Mouse (Mus musculus) midbrain, embryonic 14.5 days (tissue): ENCODE data around the gene Elovl6. TPM values are rescaled to one million over a fixed set of nuclear protein-coding genes. Genes with fewer than 3 reads are reported as not detected.

Experiments used
- ATAC-seq: fragments of 200-750 bp; cut with Nextera tagmentation; 2 replicates; pipeline ENCODE4 v1.8.0; 2017; ENCODE audit warnings: moderate number of reproducible peaks, moderate library complexity; ENCODE audit not compliant: low FRiP score, low TSS enrichment
- DNase-seq: peaks from one replicate; pipeline ENCODE4 v3.0.0-alpha.2; 2015
- H3K27ac ChIP-seq: fragments of 300-500 bp; sonication (generic); replicated peaks from 2 replicates; pipeline ENCODE4 v1.5.1; 2014; ENCODE audit warnings: mild to moderate bottlenecking, low read depth, low read length, moderate library complexity
- H3K27me3 ChIP-seq: fragments of 300-500 bp; sonication (generic); 2 replicates; pipeline ENCODE4 v1.6.1; 2014; ENCODE audit warnings: low read length, control low read depth, mixed read lengths; ENCODE audit not compliant: control insufficient read depth, insufficient read depth
- H3K36me3 ChIP-seq: fragments of 300-500 bp; sonication (generic); 2 replicates; pipeline ENCODE4 v1.6.1; 2014; ENCODE audit warnings: low read length, control low read depth; ENCODE audit not compliant: control insufficient read depth, insufficient read depth
- H3K4me1 ChIP-seq: fragments of 300-500 bp; sonication (generic); 2 replicates; pipeline ENCODE4 v1.6.1; 2014; ENCODE audit warnings: mild to moderate bottlenecking, antibody characterized with exemption, low read length, control low read depth; ENCODE audit not compliant: control insufficient read depth, insufficient read depth
- H3K4me2 ChIP-seq: fragments of 300-500 bp; sonication (generic); 2 replicates; pipeline ENCODE4 v1.6.1; 2014; ENCODE audit warnings: mild to moderate bottlenecking, low read length, moderate library complexity
- H3K4me3 ChIP-seq: fragments of 300-500 bp; sonication (generic); replicated peaks from 2 replicates; pipeline ENCODE4 v1.5.1; 2014; ENCODE audit warnings: low read depth, low read length
- H3K9ac ChIP-seq: fragments of 300-500 bp; sonication (generic); replicated peaks from 2 replicates; pipeline ENCODE4 v1.6.1; 2014; ENCODE audit warnings: mild to moderate bottlenecking, low read length, moderate library complexity
- H3K9me3 ChIP-seq: fragments of 300-500 bp; sonication (generic); 2 replicates; pipeline ENCODE4 v1.6.1; 2016; ENCODE audit warnings: low read length, control low read depth, mixed read lengths; ENCODE audit not compliant: control insufficient read depth
- WGBS: fragments of 180-500 bp; shearing (Covaris S2); extraction: QIAGEN DNeasy Blood & Tissue Kit; methylation state at CpG from one replicate; pipeline ENCODE4 v1.1.7; 2014; 5-methylcytosine and 5-hydroxymethylcytosine counted together
- polyA plus RNA-seq: library from polyadenylated mRNA; unstranded; fragments of >200 nt; fragmentation: Nextera tagmentation; extraction: Ambion mirVana; gene quantifications from 2 replicates; pipeline ENCODE4 v1.2.1, GENCODE M21; 2014

Gene Elovl6
- polyA plus RNA-seq, 1 experiment from 2014 or later, result 30.4 TPM

DNA sequence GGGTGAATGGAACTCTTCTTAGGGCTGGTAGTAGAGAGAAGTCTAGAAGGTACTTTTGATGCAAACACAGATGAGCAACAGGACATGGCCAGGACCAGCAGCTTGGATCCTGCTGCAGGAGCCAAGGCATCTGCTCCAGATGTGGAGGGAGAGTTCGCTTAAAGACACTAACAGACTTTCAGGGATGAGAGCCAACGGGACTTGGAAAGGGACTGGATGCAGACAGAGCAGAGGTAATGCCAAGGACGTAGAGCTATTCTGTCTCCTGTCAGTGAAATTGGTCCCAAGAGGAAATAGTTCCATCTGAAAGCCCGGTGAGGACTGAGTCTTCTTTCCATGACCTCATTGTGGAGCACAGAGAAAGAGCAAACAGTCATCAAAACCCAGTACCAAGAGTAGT lies 95.1 kb downstream of the Elovl6 start:
- H3K36me3 ChIP-seq, result peaks cover 11% of the 10 kb centered on the region
- ATAC-seq (no peak), DNase-seq (no peak)
- no peaks in the 10 kb centered on the region for H3K27me3 ChIP-seq
- H3K9ac ChIP-seq, result no peak overlapping the region
- H3K9me3 ChIP-seq, result no peaks in the 10 kb centered on the region
- no peak overlapping the region for H3K27ac ChIP-seq
- no peak overlapping the region for H3K4me2 ChIP-seq
- whole genome bisulfite sequencing, result 91% methylated on average over 4 of the region's 4 CpGs
- H3K4me1 ChIP-seq, result no peaks in the 10 kb centered on the region
- no peak overlapping the region for H3K4me3 ChIP-seq

GRCm38 (mm10) chr3:129631018-129631417 lies 98.9 kb downstream of the Elovl6 start:
- Histone ChIP-seq H3K27ac (no peak overlapping the region), H3K36me3 (peaks cover 24% of the 10 kb centered on the region), H3K4me2 (no peak overlapping the region), H3K9ac (no peak overlapping the region), H3K27me3 (no peaks in the 10 kb centered on the region), H3K4me3 (no peak overlapping the region), H3K4me1 (no peaks in the 10 kb centered on the region), H3K9me3 (no peaks in the 10 kb centered on the region)
- 91% methylated on average over 1 of the region's 1 CpGs for WGBS
- ATAC-seq (no peak), DNase-seq (no peak)

DNA sequence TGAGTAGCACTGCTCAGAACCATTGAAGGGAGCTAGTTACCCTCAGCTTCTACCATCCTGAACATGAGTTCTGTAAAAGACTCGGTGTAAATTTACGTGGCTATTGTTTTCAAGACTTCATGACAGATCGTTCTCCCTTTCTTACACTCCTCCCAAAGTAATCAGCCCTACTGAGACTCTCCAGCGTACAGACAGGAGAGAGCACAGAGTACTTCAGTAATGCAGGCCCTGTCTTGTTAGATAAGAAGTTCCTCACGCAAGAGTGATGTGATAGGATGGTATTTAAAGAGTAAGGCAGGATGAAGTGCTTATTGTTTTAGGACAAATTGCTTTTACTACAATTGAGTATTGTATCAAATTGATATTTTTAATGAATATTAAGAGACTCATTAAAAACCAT lies 99.7 kb downstream of the Elovl6 start:
- ATAC-seq (no peak), DNase-seq (no peak)
- Histone ChIP-seq H3K4me3 (no peak overlapping the region), H3K36me3 (peaks cover 24% of the 10 kb centered on the region), H3K9ac (no peak overlapping the region), H3K4me2 (no peak overlapping the region), H3K4me1 (no peaks in the 10 kb centered on the region), H3K27me3 (no peaks in the 10 kb centered on the region), H3K9me3 (no peaks in the 10 kb centered on the region), H3K27ac (no peak overlapping the region)
- 98% methylated on average over 5 of the region's 5 CpGs for WGBS

- Histone ChIP-seq H3K9me3 (no peaks in the 10 kb centered on the region), H3K36me3 (peaks cover 21% of the 10 kb centered on the region), H3K27ac (no peak overlapping the region), H3K4me3 (no peak overlapping the region), H3K4me2 (no peak overlapping the region), H3K27me3 (no peaks in the 10 kb centered on the region), H3K9ac (no peak overlapping the region), H3K4me1 (no peaks in the 10 kb centered on the region)
- ATAC-seq, result no peak
- WGBS, result 75% methylated on average over 8 of the region's 8 CpGs
- no peak for DNase-seq
Observed at GRCm38 (mm10) chr3:129633518-129633917, 101.4 kb downstream of the Elovl6 start.

DNA sequence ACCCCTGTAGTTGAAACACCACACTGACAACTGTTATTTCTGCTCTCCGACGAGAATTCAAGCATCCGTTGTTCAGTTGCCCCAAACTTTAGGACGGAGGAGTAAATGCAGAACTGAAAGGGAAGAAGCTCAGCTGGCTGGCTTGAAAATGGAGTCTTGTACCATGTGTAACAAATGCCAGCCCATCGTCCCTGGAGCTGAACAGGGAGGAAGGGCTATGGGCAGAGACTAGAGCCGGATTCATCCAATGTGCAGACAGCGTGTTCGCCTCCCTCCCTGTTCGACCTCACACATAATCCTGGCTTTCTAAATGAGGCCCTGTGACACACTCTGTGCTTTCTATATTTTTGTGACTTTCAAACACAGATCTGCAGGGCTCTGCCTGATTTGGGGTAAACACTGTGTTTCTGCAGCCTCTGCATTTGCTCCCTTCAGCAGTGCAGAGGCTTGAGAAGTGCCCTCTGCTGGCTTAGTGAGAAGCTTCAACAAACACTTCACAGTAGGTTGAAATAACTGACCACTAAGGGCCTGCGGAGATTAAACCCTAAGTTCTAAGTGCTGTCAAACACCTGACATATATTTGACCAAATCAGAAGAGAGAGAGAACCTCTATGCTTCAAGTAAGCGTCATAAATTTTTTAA lies 102.2 kb downstream of the Elovl6 start:
- H3K9ac ChIP-seq, result no peak overlapping the region
- WGBS, result 88% methylated on average over 11 of the region's 11 CpGs
- no peaks in the 10 kb centered on the region for H3K4me1 ChIP-seq
- no peaks in the 10 kb centered on the region for H3K9me3 ChIP-seq
- DNase-seq, result peak; percentile 73
- H3K4me2 ChIP-seq, result no peak overlapping the region
- H3K27me3 ChIP-seq, result no peaks in the 10 kb centered on the region
- no peak overlapping the region for H3K4me3 ChIP-seq
- no peak overlapping the region for H3K27ac ChIP-seq
- peaks cover 16% of the 10 kb centered on the region; the same call in 1 of the 2 replicates for H3K36me3 ChIP-seq
- ATAC-seq, result no peak

- Histone ChIP-seq H3K27me3 (no peaks in the 10 kb centered on the region), H3K4me1 (peaks cover 6% of the 10 kb centered on the region; the same call in 1 of the 2 replicates), H3K27ac (no peak overlapping the region), H3K4me2 (no peak overlapping the region), H3K9me3 (no peaks in the 10 kb centered on the region), H3K9ac (no peak overlapping the region), H3K36me3 (peaks cover 11% of the 10 kb centered on the region; the same call in 1 of the 2 replicates), H3K4me3 (no peak overlapping the region)
- 92% methylated on average over 6 of the region's 6 CpGs for WGBS
- DNase-seq (no peak), ATAC-seq (no peak)
Observed at GRCm38 (mm10) chr3:129637446-129637845, 105.3 kb downstream of the Elovl6 start.

DNA sequence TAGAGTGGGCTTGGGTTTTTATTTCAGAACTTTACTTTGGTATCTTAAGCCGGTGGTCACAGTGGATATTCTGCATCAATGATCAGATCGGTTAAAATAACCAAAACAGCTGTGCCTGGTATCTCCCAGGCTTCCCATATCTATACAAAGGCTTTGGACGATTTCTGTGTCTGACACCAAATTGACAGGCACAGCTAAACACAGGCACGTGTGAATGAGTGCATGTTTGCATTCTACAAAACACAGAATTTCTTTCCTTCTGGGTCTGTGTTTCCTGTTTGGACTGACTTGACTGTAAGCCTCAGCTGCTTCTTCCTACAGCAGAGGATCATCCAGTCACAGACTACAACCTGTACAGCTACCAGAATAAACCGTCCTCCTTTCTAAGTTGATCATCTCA lies 107.5 kb downstream of the Elovl6 start:
- Histone ChIP-seq H3K36me3 (no peaks in the 10 kb centered on the region), H3K4me3 (no peak overlapping the region), H3K27me3 (no peaks in the 10 kb centered on the region), H3K9ac (no peak overlapping the region), H3K27ac (no peak overlapping the region), H3K4me2 (no peak overlapping the region), H3K4me1 (peaks cover 6% of the 10 kb centered on the region; the same call in 1 of the 2 replicates), H3K9me3 (no peaks in the 10 kb centered on the region)
- ATAC-seq, result no peak
- DNase-seq, result no peak
- WGBS, result 72% methylated on average over 5 of the region's 5 CpGs

- peak; percentile 64 for DNase-seq
- 43% methylated on average over 10 of the region's 10 CpGs for WGBS
- no peak overlapping the region for H3K4me3 ChIP-seq
Observed at GRCm38 (mm10) chr3:129640211-129641000, 108.3 kb downstream of the Elovl6 start.

GRCm38 (mm10) chr3:129641621-129642020 lies 109.5 kb downstream of the Elovl6 start:
- H3K27ac ChIP-seq, result no peak overlapping the region
- no peaks in the 10 kb centered on the region for H3K36me3 ChIP-seq
- no peak overlapping the region for H3K9ac ChIP-seq
- no peaks in the 10 kb centered on the region for H3K9me3 ChIP-seq
- no peak for ATAC-seq
- H3K4me1 ChIP-seq, result peaks cover 6% of the 10 kb centered on the region; the same call in 1 of the 2 replicates
- no peak overlapping the region for H3K4me3 ChIP-seq
- WGBS, result 90% methylated on average over 7 of the region's 7 CpGs
- no peak for DNase-seq
- H3K4me2 ChIP-seq, result no peak overlapping the region
- H3K27me3 ChIP-seq, result no peaks in the 10 kb centered on the region

More at GRCm38 (mm10) chr3:129640211-129641000, 108.3 kb downstream of the Elovl6 start:
- peak; percentile 77 for ATAC-seq
- Histone ChIP-seq H3K27ac (no peak overlapping the region), H3K9me3 (no peaks in the 10 kb centered on the region), H3K9ac (no peak overlapping the region), H3K4me1 (peaks cover 6% of the 10 kb centered on the region; the same call in 1 of the 2 replicates), H3K36me3 (no peaks in the 10 kb centered on the region), H3K4me2 (no peak overlapping the region), H3K27me3 (no peaks in the 10 kb centered on the region)
